Mouse (Mus musculus) kidney, adult 8-10 months (tissue): ENCODE measurements at regions not wholly inside any gene's neighbourhood (a gene's known extent, or its start where the extent isn't known, plus 50 kb on each side); places are given as distances from the start of the nearest gene placed in this dataset.

Experiments used
- DNase-seq, 2 experiments: peaks; one replicate each; pipeline ENCODE4 v3.0.0; 2022

GRCm38 (mm10) chr13:106525406-106526206 is 411.2 kb downstream of the Ipo11 start:
- no peak for DNase-seq

- no peak for DNase-seq
These were observed 422.1 kb downstream of the Ipo11 start for GRCm38 (mm10) chr13:106514510-106515169.

DNA sequence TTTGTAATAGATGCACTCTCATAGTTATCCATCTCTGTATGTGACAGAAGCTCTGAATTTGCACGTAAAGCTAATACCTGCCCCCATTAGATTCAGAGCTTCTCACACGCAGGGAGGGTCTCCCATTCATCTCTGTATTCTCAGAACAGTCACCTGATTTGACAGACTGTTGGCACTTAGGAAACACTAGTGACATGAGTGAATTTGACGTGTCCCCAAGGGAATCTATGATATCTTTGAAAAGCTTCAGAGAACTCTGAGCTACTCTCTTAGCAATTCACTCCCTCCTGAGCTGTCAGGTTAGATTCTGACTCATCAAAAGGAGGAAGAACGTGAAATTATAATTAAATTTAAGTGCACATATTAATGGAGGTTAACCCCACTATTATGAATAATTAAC is 423.1 kb downstream of the Ipo11 start:
- no peak for DNase-seq

GRCm38 (mm10) chr13:106510435-106510834 is 426.3 kb downstream of the Ipo11 start:
- no peak for DNase-seq

DNA sequence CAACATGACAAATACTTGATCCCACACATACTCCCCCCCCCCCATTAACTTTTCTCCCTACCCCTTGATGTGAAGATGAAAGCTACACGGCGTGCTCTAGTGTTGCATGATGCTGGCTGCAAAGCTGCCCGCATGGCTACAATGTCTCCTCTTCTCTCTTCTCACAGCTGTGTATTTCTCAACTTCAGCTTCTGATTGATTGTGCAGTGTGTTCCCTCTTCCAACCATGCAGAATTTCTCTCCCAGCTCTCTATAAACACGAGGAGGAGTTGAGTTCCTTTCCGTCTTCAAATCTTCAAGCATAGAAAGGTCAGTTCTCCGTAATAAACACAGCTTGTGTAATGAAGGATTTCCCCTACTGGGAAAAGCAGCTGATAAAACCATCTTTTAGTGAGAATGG is 435.5 kb downstream of the Ipo11 start:
- DNase-seq = no peak

GRCm38 (mm10) chr13:106471264-106471663 is 465.5 kb downstream of the Ipo11 start:
- no peak for DNase-seq

DNA sequence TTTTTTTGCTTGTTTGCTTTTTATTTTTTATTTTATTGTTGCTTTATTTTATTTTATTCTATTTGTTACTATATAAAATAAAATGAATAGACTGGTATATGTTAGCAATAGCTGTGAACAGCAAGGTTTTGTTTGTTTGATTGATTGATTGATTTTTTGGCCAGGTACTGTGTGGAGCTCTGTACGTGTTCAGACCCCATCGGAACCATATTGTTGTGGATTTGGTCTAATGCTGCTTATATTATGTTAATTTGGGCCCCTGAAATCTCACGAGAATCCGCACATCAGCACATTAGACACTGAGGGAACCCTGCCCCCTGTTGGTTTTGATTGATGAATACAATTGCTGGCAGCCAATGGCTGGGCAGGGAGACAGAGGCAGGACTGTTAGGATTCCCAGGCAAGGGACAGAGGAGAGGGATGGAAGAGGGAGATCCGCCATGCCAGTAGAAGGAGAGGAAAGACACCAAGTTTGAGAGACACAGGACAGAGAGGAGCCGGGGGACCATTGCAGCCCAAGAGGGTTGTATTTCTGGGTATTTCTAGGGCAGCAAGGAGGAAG is 482.3 kb downstream of the Ipo11 start:
- no peak for DNase-seq

DNA sequence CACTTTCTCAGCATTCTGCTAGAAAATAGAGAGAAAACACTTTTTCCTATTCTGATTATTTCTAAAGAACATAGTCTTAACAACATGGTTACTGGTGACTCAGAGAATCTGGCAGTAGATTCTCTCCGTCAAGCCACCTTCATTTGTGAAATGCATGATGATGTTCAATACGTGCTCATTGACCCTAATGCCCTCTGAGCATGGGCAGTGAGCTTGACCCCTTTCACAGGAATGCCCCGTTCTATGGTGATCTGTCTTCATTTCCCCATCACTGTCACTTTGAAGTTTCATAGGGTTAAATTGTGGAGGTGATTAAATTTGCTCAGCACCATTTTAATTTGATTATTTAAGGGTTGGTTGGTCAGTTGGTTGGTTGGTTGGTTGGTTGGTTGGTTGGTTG is 504.6 kb downstream of the Ipo11 start:
- DNase-seq = no peak

- no peak for DNase-seq
These were observed 530.1 kb downstream of the Ipo11 start for GRCm38 (mm10) chr13:106406608-106407038.

GRCm38 (mm10) chr13:106392642-106393041 is 544.1 kb downstream of the Ipo11 start:
- no peak for DNase-seq

DNA sequence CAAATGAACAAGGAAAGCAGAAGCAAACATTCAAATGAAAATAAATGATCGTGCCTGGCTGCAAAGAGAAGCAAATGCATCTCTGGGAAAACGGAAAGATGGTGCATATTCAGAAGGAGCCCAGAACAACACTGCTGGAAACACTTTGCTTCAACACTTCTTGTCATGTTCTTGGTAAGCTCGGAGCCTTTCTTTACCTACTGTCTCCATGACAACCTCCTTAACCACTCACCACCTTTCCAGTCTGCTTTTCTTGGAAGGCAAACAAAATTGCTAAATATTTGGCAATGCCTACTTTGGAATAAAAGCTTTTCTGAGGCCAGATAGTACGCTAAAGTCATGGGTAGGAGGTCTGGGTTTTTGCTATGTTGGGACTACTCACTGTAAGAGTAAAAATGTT is 548.1 kb downstream of the Ipo11 start:
- no peak for DNase-seq

DNA sequence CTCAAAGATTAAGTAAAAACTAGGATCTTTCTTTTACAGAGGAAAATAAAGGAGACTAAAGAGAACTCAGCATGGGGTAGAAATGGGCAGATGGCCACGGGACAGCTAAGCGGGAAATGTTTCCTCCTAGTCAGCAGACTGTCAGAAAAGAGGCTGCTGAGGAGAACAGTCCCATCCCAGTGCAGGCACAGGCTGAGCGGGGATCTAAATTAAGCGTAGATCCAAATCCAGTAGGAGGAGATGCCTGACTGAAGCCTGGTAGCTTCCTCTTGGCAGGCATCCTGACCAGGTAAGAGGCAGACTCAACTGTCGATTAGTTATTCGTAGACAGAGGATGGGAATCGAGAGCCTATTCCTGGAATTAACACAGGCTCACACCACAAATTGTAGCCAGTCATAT is 569.2 kb downstream of the Ipo11 start:
- DNase-seq = no peak

- no peak for DNase-seq
These were observed 583.9 kb downstream of the Ipo11 start for GRCm38 (mm10) chr13:106352614-106353409.

DNA sequence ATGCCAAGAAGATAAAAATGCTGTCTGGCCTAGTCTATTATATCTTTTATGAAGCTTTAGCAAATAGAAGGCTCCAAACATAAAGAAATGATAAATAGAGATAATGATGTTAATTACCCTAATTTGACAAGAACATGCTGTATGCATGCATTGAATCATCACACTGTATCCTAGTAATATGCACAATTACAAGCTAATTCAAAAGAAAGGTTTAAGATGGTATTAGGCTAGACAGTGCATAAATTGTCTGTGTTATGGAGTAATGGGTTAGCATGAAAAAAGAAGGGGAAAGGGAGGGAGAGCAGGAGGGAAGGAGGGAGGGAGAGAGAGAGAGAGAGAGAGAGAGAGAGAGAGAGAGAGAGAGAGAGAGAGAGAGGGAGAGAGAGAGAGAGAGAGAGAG is 604.7 kb downstream of the Ipo11 start:
- no peak for DNase-seq

- no peak for DNase-seq
These were observed 617.8 kb downstream of the Ipo11 start for GRCm38 (mm10) chr13:106318980-106319379.

DNA sequence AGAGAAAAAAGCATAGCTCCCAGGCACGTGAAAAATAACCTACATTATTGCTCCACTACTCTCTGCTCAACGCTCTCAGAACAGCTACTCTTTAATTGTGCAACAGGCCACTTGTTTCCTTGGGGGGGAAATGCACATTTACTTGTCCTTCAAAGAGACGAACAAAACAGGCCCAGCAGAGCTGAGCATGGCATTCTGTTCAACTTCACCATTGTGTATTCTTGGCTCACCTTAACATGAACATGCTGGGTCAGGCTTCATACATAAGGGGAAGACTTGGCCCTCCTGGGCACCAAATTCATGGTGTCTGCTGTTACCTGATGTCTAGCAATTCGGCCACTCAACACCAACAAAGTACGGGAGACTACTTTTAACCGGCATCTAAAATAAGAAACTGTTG is 618.3 kb downstream of the Ipo11 start:
- no peak for DNase-seq

DNA sequence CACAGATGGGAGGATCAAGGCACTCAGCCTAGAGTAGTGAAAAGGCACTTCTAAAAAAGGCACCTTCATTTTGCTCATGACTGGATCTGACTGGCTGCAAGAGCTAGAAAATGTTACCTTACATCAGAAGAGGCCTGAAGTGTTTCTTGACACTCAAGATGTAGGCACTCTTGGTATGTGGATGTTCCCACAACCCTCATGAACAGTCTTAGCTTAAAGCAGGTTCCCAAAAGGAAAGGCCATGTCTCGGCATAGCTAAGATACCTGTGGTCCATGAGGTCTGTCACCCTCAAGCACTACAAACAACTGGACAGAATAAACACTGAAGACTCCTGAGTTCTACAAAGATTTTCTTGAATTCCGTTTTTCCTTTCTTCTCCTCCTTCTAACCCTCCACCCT is 619.5 kb downstream of the Ipo11 start:
- DNase-seq = no peak

GRCm38 (mm10) chr13:106281181-106281580 is 655.6 kb downstream of the Ipo11 start:
- DNase-seq = no peak

GRCm38 (mm10) chr13:106259874-106260273 is 676.9 kb downstream of the Ipo11 start:
- no peak for DNase-seq
